Mouse (Mus musculus) hindbrain, postnatal 0 days (tissue): Measurements from ENCODE around the gene Foxp1. TPM values are rescaled to one million over a fixed set of nuclear protein-coding genes. Genes with fewer than 3 reads are reported as not detected.

Experiments used
- ATAC-seq: fragments of 200-750 bp; cut with Nextera tagmentation; 2 replicates; pipeline ENCODE4 v1.8.0; 2017; ENCODE audit warnings: mild to moderate bottlenecking, moderate TSS enrichment, moderate library complexity
- DNase-seq: peaks from one replicate; pipeline ENCODE4 v3.0.0-alpha.2; 2015; ENCODE audit warnings: low spot score
- H3K27ac ChIP-seq: fragments of 300-500 bp; sonication (generic); 2 replicates; pipeline ENCODE4 v1.5.1; 2014; ENCODE audit warnings: mild to moderate bottlenecking
- H3K27me3 ChIP-seq: fragments of 300-500 bp; sonication (generic); 2 replicates; pipeline ENCODE4 v1.6.1; 2014; ENCODE audit warnings: low read length, mixed read lengths; ENCODE audit not compliant: insufficient read depth
- H3K36me3 ChIP-seq: fragments of 300-500 bp; sonication (generic); 2 replicates; pipeline ENCODE4 v1.6.1; 2014; ENCODE audit warnings: low read length, mixed read lengths; ENCODE audit not compliant: insufficient read depth
- H3K4me1 ChIP-seq: fragments of 300-500 bp; sonication (generic); 2 replicates; pipeline ENCODE4 v1.6.1; 2014; ENCODE audit warnings: antibody characterized with exemption, low read length, mixed read lengths; ENCODE audit not compliant: insufficient read depth
- H3K4me2 ChIP-seq: fragments of 300-500 bp; sonication (generic); 2 replicates; pipeline ENCODE4 v1.6.1; 2014; ENCODE audit warnings: low read depth, mild to moderate bottlenecking, low read length, moderate library complexity, mixed read lengths
- H3K4me3 ChIP-seq: fragments of 300-500 bp; sonication (generic); 2 replicates; pipeline ENCODE4 v1.5.1; 2014; ENCODE audit warnings: low read length
- H3K9ac ChIP-seq: fragments of 300-500 bp; sonication (generic); replicated peaks from 2 replicates; pipeline ENCODE4 v1.6.1; 2014; ENCODE audit warnings: mild to moderate bottlenecking, low read length, moderate library complexity, mixed read lengths
- H3K9me3 ChIP-seq: fragments of 300-500 bp; sonication (generic); 2 replicates; pipeline ENCODE4 v1.6.1; 2016; ENCODE audit warnings: low read length, mixed read lengths
- CTCF ChIP-seq: IDR thresholded peaks from 2 replicates; pipeline ENCODE4 v1.5.1; 2016; ENCODE audit warnings: antibody characterized with exemption, control low read depth, low read depth
- WGBS: fragments of 180-500 bp; shearing (Covaris S2); extraction: QIAGEN DNeasy Blood & Tissue Kit; methylation state at CpG from one replicate; pipeline ENCODE4 v1.1.7; 2014; 5-methylcytosine and 5-hydroxymethylcytosine counted together
- polyA plus RNA-seq: library from polyadenylated mRNA; unstranded; fragments of >200 nt; fragmentation: Nextera tagmentation; extraction: Ambion mirVana; gene quantifications from 2 replicates; pipeline ENCODE4 v1.2.1, GENCODE M21; 2015
- total RNA-seq: library from RNA; depleted of rRNA; stranded (reverse); fragments of >200 nt; gene quantifications from 2 replicates; pipeline ENCODE4 v1.2.3, GENCODE M21; 2014

Foxp1 gene
- total and polyA plus RNA-seq, 2 experiments from 2014 or later, result 53.6 to 54.8 TPM

- no peak for ATAC-seq
- no peaks in the 10 kb centered on the region for H3K36me3 ChIP-seq
- DNase-seq, result no peak
- no peaks in the 10 kb centered on the region for H3K27me3 ChIP-seq
- H3K27ac ChIP-seq, result no peak overlapping the region
- WGBS, result 72% methylated on average over 3 of the region's 3 CpGs
- H3K9me3 ChIP-seq, result no peaks in the 10 kb centered on the region
- peaks cover 11% of the 10 kb centered on the region; the same call in 1 of the 2 replicates for H3K4me1 ChIP-seq
- no peak overlapping the region for H3K4me2 ChIP-seq
- no peak for TF ChIP-seq CTCF
- H3K9ac ChIP-seq, result no peak overlapping the region
- no peak overlapping the region for H3K4me3 ChIP-seq
Measured at GRCm38 (mm10) chr6:99285026-99285425, 237.5 kb downstream of the Foxp1 start.

DNA sequence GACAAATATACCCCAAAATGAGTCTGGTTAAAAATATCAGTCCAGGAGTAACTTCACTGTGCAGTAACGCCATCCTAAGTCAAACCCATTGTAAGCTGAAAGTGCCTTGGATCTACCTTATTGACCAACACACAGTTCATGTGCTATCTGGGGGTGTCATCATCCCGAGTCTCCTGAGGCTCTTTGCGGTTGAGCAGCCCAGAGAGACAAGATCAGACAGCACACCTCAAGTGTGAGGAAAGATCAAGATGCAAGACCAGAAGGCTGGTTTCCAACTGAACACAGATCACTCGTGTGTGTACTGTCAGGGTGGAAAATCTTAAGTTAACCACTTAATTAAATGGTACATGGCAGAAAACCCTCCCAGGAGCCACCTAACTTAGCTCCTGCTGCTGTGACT lies 238.5 kb downstream of the Foxp1 start:
- Histone ChIP-seq H3K9ac (no peak overlapping the region), H3K36me3 (no peaks in the 10 kb centered on the region), H3K4me3 (no peak overlapping the region), H3K9me3 (no peaks in the 10 kb centered on the region), H3K27ac (no peak overlapping the region), H3K4me2 (no peak overlapping the region), H3K4me1 (peaks cover 4% of the 10 kb centered on the region; the same call in 1 of the 2 replicates), H3K27me3 (no peaks in the 10 kb centered on the region)
- DNase-seq (no peak), ATAC-seq (no peak)
- no peak for TF ChIP-seq CTCF
- 82% methylated on average over 4 of the region's 4 CpGs for WGBS

- TF ChIP-seq CTCF, result no peak
- ATAC-seq (peak; percentile 49; the same call in 1 of the 2 replicates), DNase-seq (peak; percentile 25)
- 26% methylated on average over 15 of the region's 15 CpGs for WGBS
- Histone ChIP-seq H3K27ac (no peak overlapping the region), H3K9ac (no peak overlapping the region), H3K27me3 (no peaks in the 10 kb centered on the region), H3K4me1 (peaks cover 4% of the 10 kb centered on the region; the same call in 1 of the 2 replicates), H3K9me3 (no peaks in the 10 kb centered on the region), H3K4me2 (no peak overlapping the region), H3K36me3 (no peaks in the 10 kb centered on the region), H3K4me3 (no peak overlapping the region)
Measured at GRCm38 (mm10) chr6:99282866-99283657, 239.5 kb downstream of the Foxp1 start.

DNA sequence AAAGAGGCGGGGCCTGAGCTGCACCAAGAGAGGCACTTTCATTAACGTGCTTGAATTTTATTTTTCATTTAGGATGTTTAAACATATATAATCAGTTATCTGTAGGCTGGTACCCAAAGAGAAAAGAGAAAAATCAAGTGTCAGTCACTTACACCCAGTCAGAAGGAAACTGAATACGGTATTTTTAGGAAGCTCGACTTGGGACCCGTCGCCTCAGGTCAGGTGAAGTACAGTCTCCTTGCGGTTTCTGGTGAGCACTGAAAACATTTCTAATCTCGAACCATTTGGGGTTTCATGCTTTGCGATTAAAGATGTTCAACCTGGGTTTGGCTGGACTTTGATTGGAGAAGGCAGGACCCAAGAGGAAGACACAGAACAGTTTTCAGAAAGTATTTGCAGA lies 241.1 kb downstream of the Foxp1 start:
- Histone ChIP-seq H3K27me3 (no peaks in the 10 kb centered on the region), H3K4me1 (peaks cover 4% of the 10 kb centered on the region; the same call in 1 of the 2 replicates), H3K4me3 (no peak overlapping the region), H3K9me3 (no peaks in the 10 kb centered on the region), H3K36me3 (no peaks in the 10 kb centered on the region), H3K4me2 (no peak overlapping the region), H3K9ac (no peak overlapping the region), H3K27ac (no peak overlapping the region)
- ATAC-seq (no peak), DNase-seq (no peak)
- TF ChIP-seq CTCF, result no peak
- WGBS, result 93% methylated on average over 9 of the region's 9 CpGs

DNA sequence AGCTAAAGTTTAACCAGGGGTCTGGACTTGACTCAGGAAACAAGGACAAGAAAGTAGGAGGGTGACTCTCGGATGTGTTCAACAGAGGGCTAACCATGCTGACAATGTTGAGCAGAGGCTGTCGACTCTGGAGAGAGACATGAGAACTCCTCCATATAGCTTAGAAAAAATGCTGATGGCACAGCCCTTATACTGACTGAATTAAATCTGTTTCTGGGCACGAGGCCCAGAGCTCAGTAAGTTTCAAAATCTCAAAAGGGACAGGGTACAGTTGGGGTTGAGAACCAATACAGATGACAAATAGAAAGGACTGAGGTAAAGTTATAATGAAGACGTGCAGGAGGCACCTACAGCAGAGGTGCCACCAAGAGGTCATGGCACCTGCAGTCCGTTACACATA lies 241.9 kb downstream of the Foxp1 start:
- Histone ChIP-seq H3K36me3 (no peaks in the 10 kb centered on the region), H3K9me3 (no peaks in the 10 kb centered on the region), H3K4me3 (no peak overlapping the region), H3K9ac (no peak overlapping the region), H3K4me1 (peaks cover 4% of the 10 kb centered on the region; the same call in 1 of the 2 replicates), H3K27me3 (no peaks in the 10 kb centered on the region), H3K4me2 (no peak overlapping the region), H3K27ac (no peak overlapping the region)
- ATAC-seq, result no peak
- no peak for DNase-seq
- TF ChIP-seq CTCF, result no peak
- 52% methylated on average over 5 of the region's 5 CpGs for WGBS

DNA sequence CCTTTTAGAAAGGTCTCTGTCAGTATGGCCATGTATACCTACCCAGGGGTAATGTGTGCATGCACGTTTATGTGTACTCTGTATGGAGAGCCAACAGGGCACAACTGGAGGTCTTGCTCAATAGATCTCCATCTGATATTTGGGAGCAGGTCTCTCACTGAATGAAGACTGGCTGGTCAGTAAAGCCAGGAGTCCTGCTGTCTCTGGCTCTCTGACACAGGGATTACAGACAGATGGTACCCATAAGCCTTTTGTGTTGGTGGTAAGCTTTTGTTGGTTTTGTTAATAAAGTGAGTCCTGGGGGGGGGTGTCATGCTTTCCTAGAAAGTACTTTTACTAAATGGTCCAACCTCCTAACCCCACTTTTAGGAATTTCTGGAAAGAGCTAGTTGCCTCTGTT lies 245.3 kb downstream of the Foxp1 start:
- DNase-seq (no peak), ATAC-seq (no peak)
- H3K4me1 ChIP-seq, result no peaks in the 10 kb centered on the region
- no peak overlapping the region for H3K4me2 ChIP-seq
- no peaks in the 10 kb centered on the region for H3K9me3 ChIP-seq
- WGBS, result 71% methylated on average over 1 of the region's 1 CpGs
- H3K4me3 ChIP-seq, result no peak overlapping the region
- TF ChIP-seq CTCF, result no peak
- no peak overlapping the region for H3K27ac ChIP-seq
- H3K9ac ChIP-seq, result no peak overlapping the region
- no peaks in the 10 kb centered on the region for H3K27me3 ChIP-seq
- H3K36me3 ChIP-seq, result no peaks in the 10 kb centered on the region

GRCm38 (mm10) chr6:99276297-99276653 lies 246.2 kb downstream of the Foxp1 start:
- no peak for TF ChIP-seq CTCF
- H3K9ac ChIP-seq, result no peak overlapping the region

More at GRCm38 (mm10) chr6:99276297-99276653, 246.2 kb downstream of the Foxp1 start:
- no peak overlapping the region for H3K4me3 ChIP-seq
- DNase-seq (no peak), ATAC-seq (no peak)
- WGBS, result 78% methylated on average over 7 of the region's 7 CpGs
- no peaks in the 10 kb centered on the region for H3K4me1 ChIP-seq
- H3K27ac ChIP-seq, result no peak overlapping the region
- H3K4me2 ChIP-seq, result no peak overlapping the region
- no peaks in the 10 kb centered on the region for H3K9me3 ChIP-seq
- H3K36me3 ChIP-seq, result no peaks in the 10 kb centered on the region
- no peaks in the 10 kb centered on the region for H3K27me3 ChIP-seq
